Mouse (Mus musculus) liver, embryonic 14.5 days (tissue): ENCODE data around the gene 4930555G01Rik. TPM values are rescaled to one million over a fixed set of nuclear protein-coding genes. Genes with fewer than 3 reads are reported as not detected.
"Not testable (repeated sequence)": the region's sequence is repeated elsewhere in the genome, so short reads cannot be mapped to it uniquely, and the experiment has no call there.

Experiments used
- ATAC-seq: fragments of 200-750 bp; cut with Nextera tagmentation; 2 replicates; pipeline ENCODE4 v1.8.0; 2017; ENCODE audit warnings: moderate number of reproducible peaks, mild to moderate bottlenecking, moderate library complexity; ENCODE audit not compliant: insufficient read depth
- DNase-seq, 3 experiments: peaks; one replicate each; pipeline ENCODE4 v3.0.0-alpha.2; 2012 to 2013; ENCODE audit warnings: low read depth in 3 of 3, low spot score in 3 of 3
- H3K27ac ChIP-seq: fragments of 300-500 bp; sonication (generic); 2 replicates; pipeline ENCODE4 v1.5.1; 2014; ENCODE audit warnings: moderate library complexity, mild to moderate bottlenecking, control low read depth, inconsistent platforms
- H3K27me3 ChIP-seq: fragments of 300-500 bp; sonication (generic); 2 replicates; pipeline ENCODE4 v1.6.1; 2014; ENCODE audit warnings: mild to moderate bottlenecking, low read length, moderate library complexity; ENCODE audit not compliant: control insufficient read depth, insufficient read depth
- H3K36me3 ChIP-seq: fragments of 300-500 bp; sonication (generic); replicated peaks from 2 replicates; pipeline ENCODE4 v1.6.1; 2014; ENCODE audit warnings: low read depth; ENCODE audit not compliant: control insufficient read depth, insufficient read depth
- H3K4me1 ChIP-seq, 2 experiments: fragments of 200-500 bp in 1 of 2; fragments of 300-500 bp in 1 of 2; sonication (generic) in 1 of 2; replicated peaks; 2 replicates each; pipeline ENCODE4 v1.6.1; 2012 to 2014; ENCODE audit warnings: antibody characterized with exemption in 1 of 2, inconsistent platforms in 1 of 2, low read length in 1 of 2; ENCODE audit not compliant: control insufficient read depth in 2 of 2, insufficient read depth in 2 of 2
- H3K4me2 ChIP-seq: fragments of 300-500 bp; sonication (generic); 2 replicates; pipeline ENCODE4 v1.6.1; 2014; ENCODE audit warnings: low read depth, mild to moderate bottlenecking, control low read depth, moderate library complexity
- H3K4me3 ChIP-seq, 2 experiments: fragments of 200-500 bp in 1 of 2; fragments of 300-500 bp in 1 of 2; sonication (generic) in 1 of 2; 2 replicates each; pipeline ENCODE4 v1.5.1; 2012 to 2014; ENCODE audit warnings: low read depth in 2 of 2, low read length in 2 of 2, mild to moderate bottlenecking in 2 of 2, control low read depth in 1 of 2, inconsistent platforms in 1 of 2, moderate library complexity in 1 of 2; ENCODE audit not compliant: insufficient read depth in 1 of 2
- H3K9ac ChIP-seq: fragments of 300-500 bp; sonication (generic); replicated peaks from 2 replicates; pipeline ENCODE4 v1.6.1; 2014; ENCODE audit warnings: mild to moderate bottlenecking, control low read depth, moderate library complexity
- H3K9me3 ChIP-seq: fragments of 300-500 bp; sonication (generic); 2 replicates; pipeline ENCODE4 v1.6.1; 2016; ENCODE audit warnings: low read length, mixed read lengths; ENCODE audit not compliant: control insufficient read depth
- WGBS: fragments of 180-500 bp; shearing (Covaris S2); extraction: QIAGEN DNeasy Blood & Tissue Kit; methylation state at CpG from one replicate; pipeline ENCODE4 v1.1.7; 2014; ENCODE audit not compliant: insufficient replicate concordance; 5-methylcytosine and 5-hydroxymethylcytosine counted together
- polyA plus RNA-seq, 2 experiments: library from polyadenylated mRNA; depleted of rRNA in 1 of 2; stranded (reverse) in 1 of 2; unstranded in 1 of 2; fragments of >200 nt; fragmentation: Nextera tagmentation in 1 of 2; extraction: Ambion mirVana in 1 of 2; gene quantifications; 2 replicates each; pipeline versions ENCODE4 v1.2.1 to v1.2.3; 2012 to 2014

The 4930555G01Rik gene
- not detected in 2 replicates for polyA plus RNA-seq (2012; rRNA removed)
- not detected in 2 replicates for polyA plus RNA-seq (2014; fragmentation: Nextera tagmentation; extraction: Ambion mirVana)

- H3K27me3 ChIP-seq, H3K36me3 ChIP-seq, H3K27ac ChIP-seq, H3K4me1 ChIP-seq, H3K9ac ChIP-seq, H3K9me3 ChIP-seq, H3K4me2 ChIP-seq, ATAC-seq, DNase-seq, H3K4me3 ChIP-seq: not testable (repeated sequence)
- no CpG with 5 or more reads among the region's 3 CpGs for WGBS
Observed at GRCm38 (mm10) chr14:5050329-5050728, at the start of gene 4930555G01Rik. Gene 4930555G01Rik, plus strand, starts transcription at chr14:5050629.

DNA sequence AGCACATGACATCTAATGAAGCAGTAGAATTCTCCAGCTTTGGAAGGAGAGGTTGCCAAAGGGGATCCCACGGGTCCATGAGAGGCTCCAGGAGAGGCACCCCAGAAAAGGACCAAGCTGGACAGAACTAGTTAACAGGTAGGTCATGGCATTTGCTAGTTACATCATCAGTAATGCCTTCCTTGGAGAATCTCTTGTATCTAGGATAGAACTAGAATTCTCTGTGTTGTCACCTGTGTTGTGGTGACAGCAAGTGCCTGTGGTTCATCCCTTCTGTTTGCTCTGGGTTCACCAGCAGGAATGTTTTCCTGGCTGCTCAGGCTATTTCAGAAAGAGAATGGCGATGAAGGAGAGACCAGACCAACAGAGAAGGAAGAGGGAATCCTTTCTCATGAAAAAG, 34.8 kb upstream of the 4930555G01Rik start, which contains the start of gene Gm3298:
Gene Gm3298, plus strand, starts transcription at position 301 of the 400 bp plus-strand sequence.
- 83% methylated on average over 1 of the region's 2 CpGs for WGBS
- DNase-seq, H3K27me3 ChIP-seq, H3K4me2 ChIP-seq, H3K27ac ChIP-seq, H3K4me1 ChIP-seq, H3K9me3 ChIP-seq, H3K9ac ChIP-seq, ATAC-seq, H3K36me3 ChIP-seq, H3K4me3 ChIP-seq: not testable (repeated sequence)

- not testable (repeated sequence) for H3K9me3 ChIP-seq, H3K27me3 ChIP-seq, ATAC-seq, H3K36me3 ChIP-seq, H3K9ac ChIP-seq, H3K27ac ChIP-seq, H3K4me2 ChIP-seq, H3K4me3 ChIP-seq, H3K4me1 ChIP-seq, DNase-seq
- 5% methylated on average over 22 of the region's 63 CpGs for WGBS
Observed at GRCm38 (mm10) chr14:5070611-5071490, 20.4 kb downstream of the 4930555G01Rik start, which contains the start of gene Gm8281. Gene Gm8281, plus strand, starts transcription at chr14:5071040.

Other genes with a start within 250 kb of the 4930555G01Rik start
- not detected in 2 replicates for gene Gm3269, start 212.5 kb upstream of the 4930555G01Rik start, polyA plus RNA-seq (2012; rRNA removed)
- gene Gm3269, start 212.5 kb upstream of the 4930555G01Rik start, polyA plus RNA-seq (2014; fragmentation: Nextera tagmentation; extraction: Ambion mirVana): not detected in 2 replicates
- not detected in 2 replicates for gene Gm3264, start 195.1 kb upstream of the 4930555G01Rik start, polyA plus RNA-seq (2012; rRNA removed)
- gene Gm3264, start 195.1 kb upstream of the 4930555G01Rik start, polyA plus RNA-seq (2014; fragmentation: Nextera tagmentation; extraction: Ambion mirVana): not detected in 2 replicates
- gene Gm3278, start 158.2 kb upstream of the 4930555G01Rik start, polyA plus RNA-seq (2012; rRNA removed): not detected in 2 replicates
- not detected in 2 replicates for gene Gm3278, start 158.2 kb upstream of the 4930555G01Rik start, polyA plus RNA-seq (2014; fragmentation: Nextera tagmentation; extraction: Ambion mirVana)
- gene Gm8297, start 66.7 kb upstream of the 4930555G01Rik start, polyA plus RNA-seq (2012; rRNA removed): not detected in 2 replicates
- gene Gm8297, start 66.7 kb upstream of the 4930555G01Rik start, polyA plus RNA-seq (2014; fragmentation: Nextera tagmentation; extraction: Ambion mirVana): not detected in 2 replicates
- gene Gm3298, start 34.7 kb upstream of the 4930555G01Rik start, polyA plus RNA-seq (2012; rRNA removed): not detected in 2 replicates
- gene Gm3298, start 34.7 kb upstream of the 4930555G01Rik start, polyA plus RNA-seq (2014; fragmentation: Nextera tagmentation; extraction: Ambion mirVana): not detected in 2 replicates
- 0.04 TPM in 1 of 2 replicates, not detected in the other for gene Gm8281, start 20.4 kb downstream of the 4930555G01Rik start, polyA plus RNA-seq (2012; rRNA removed)
- gene Gm8281, start 20.4 kb downstream of the 4930555G01Rik start, polyA plus RNA-seq (2014; fragmentation: Nextera tagmentation; extraction: Ambion mirVana): not detected in 2 replicates
- gene Gm8279, start 80.9 kb downstream of the 4930555G01Rik start, polyA plus RNA-seq (2012; rRNA removed): not detected in 2 replicates
- not detected in 2 replicates for gene Gm8279, start 80.9 kb downstream of the 4930555G01Rik start, polyA plus RNA-seq (2014; fragmentation: Nextera tagmentation; extraction: Ambion mirVana)
- gene Gm3317, start 113.9 kb downstream of the 4930555G01Rik start, polyA plus RNA-seq (2012; rRNA removed): not detected in 2 replicates
- not detected in 2 replicates for gene Gm3317, start 113.9 kb downstream of the 4930555G01Rik start, polyA plus RNA-seq (2014; fragmentation: Nextera tagmentation; extraction: Ambion mirVana)
- gene Gm8271, start 135.2 kb downstream of the 4930555G01Rik start, polyA plus RNA-seq (2012; rRNA removed): not detected in 2 replicates
- not detected in 2 replicates for gene Gm8271, start 135.2 kb downstream of the 4930555G01Rik start, polyA plus RNA-seq (2014; fragmentation: Nextera tagmentation; extraction: Ambion mirVana)
- gene Gm3526, start 210.0 kb downstream of the 4930555G01Rik start, polyA plus RNA-seq (2012; rRNA removed): not detected in 2 replicates
- gene Gm3526, start 210.0 kb downstream of the 4930555G01Rik start, polyA plus RNA-seq (2014; fragmentation: Nextera tagmentation; extraction: Ambion mirVana): not detected in 2 replicates